Mouse (Mus musculus) C2C12 (cell line): Measurements from ENCODE around the gene Ppp1r14b. TPM values are rescaled to one million over a fixed set of nuclear protein-coding genes. Genes with fewer than 3 reads are reported as not detected.

Source experiments
- H3K27me3 ChIP-seq: one replicate; pipeline ENCODE4 v1.6.1; 2011; ENCODE audit not compliant: control insufficient read depth, insufficient read depth, insufficient read length
- H3K36me3 ChIP-seq: one replicate; pipeline ENCODE4 v1.6.1; 2011; ENCODE audit not compliant: control insufficient read depth, insufficient read depth
- H3K4me3 ChIP-seq: one replicate; pipeline ENCODE4 v1.5.1; 2011; ENCODE audit warnings: mild to moderate bottlenecking, control low read depth; ENCODE audit not compliant: poor library complexity, insufficient read depth, severe bottlenecking
- H3K79me2 ChIP-seq: one replicate; pipeline ENCODE4 v1.6.1; 2011; ENCODE audit not compliant: control insufficient read depth, insufficient read depth
- H3K79me3 ChIP-seq: one replicate; pipeline ENCODE4 v1.6.1; 2011; ENCODE audit warnings: low read depth, control low read depth
- H3ac ChIP-seq: one replicate; pipeline ENCODE3; 2011; ENCODE audit warnings: low read depth; ENCODE audit not compliant: control insufficient read depth, insufficient read length
- CEBPB ChIP-seq: IDR thresholded peaks from one replicate; pipeline ENCODE4 v1.6.1; 2011; ENCODE audit warnings: low read depth, mild to moderate bottlenecking, control low read depth, moderate library complexity
- CTCF ChIP-seq: IDR thresholded peaks from one replicate; pipeline ENCODE4 v1.5.1; 2011; ENCODE audit not compliant: control insufficient read depth, insufficient read depth, insufficient read length
- FOSL1 ChIP-seq: IDR thresholded peaks from one replicate; pipeline ENCODE4 v1.8.0; 2011; ENCODE audit warnings: mild to moderate bottlenecking, low read length; ENCODE audit not compliant: poor library complexity, insufficient read depth, severe bottlenecking
- MAX ChIP-seq: IDR thresholded peaks from one replicate; pipeline ENCODE4 v1.6.1; 2011; ENCODE audit warnings: mild to moderate bottlenecking, control low read depth
- MYOD1 ChIP-seq: IDR thresholded peaks from one replicate; pipeline ENCODE4 v1.6.1; 2011; ENCODE audit warnings: low read depth; ENCODE audit not compliant: control insufficient read depth, insufficient read length
- MYOG ChIP-seq: IDR thresholded peaks from one replicate; pipeline ENCODE4 v1.6.1; 2011; ENCODE audit not compliant: control insufficient read depth, insufficient read length; ENCODE audit errors: extremely low read depth
- USF1 ChIP-seq: IDR thresholded peaks from one replicate; pipeline ENCODE4 v1.6.1; 2011; ENCODE audit warnings: low read depth, mild to moderate bottlenecking, control low read depth, moderate library complexity
- polyA plus RNA-seq: library from polyadenylated mRNA; unstranded; fragments of >200 nt; fragmentation: generic; extraction: Trizol; gene quantifications from one replicate; pipeline ENCODE4 v1.2.1, GENCODE M21; 2012; ENCODE audit warnings: missing spikeins

The Ppp1r14b gene
- polyA plus RNA-seq, 1 experiment = 1,811 TPM

GRCm38 (mm10) chr19:6954046-6954445 lies 20.7 kb upstream of the Ppp1r14b start:
- no peak for TF ChIP-seq CEBPB
- TF ChIP-seq CTCF = peak; percentile 21
- no peaks in the 10 kb centered on the region for H3K27me3 ChIP-seq
- H3K36me3 ChIP-seq = peaks cover 49% of the 10 kb centered on the region

GRCm38 (mm10) chr19:6955424-6955823 lies 19.3 kb upstream of the Ppp1r14b start:
- no peaks in the 10 kb centered on the region for H3K79me3 ChIP-seq
- no peak overlapping the region for H3ac ChIP-seq
- H3K36me3 ChIP-seq = peaks cover 61% of the 10 kb centered on the region
- H3K27me3 ChIP-seq = no peaks in the 10 kb centered on the region
- no peaks in the 10 kb centered on the region for H3K79me2 ChIP-seq
- TF ChIP-seq FOSL1 (no peak), MAX (no peak), CTCF (no peak), USF1 (no peak), MYOD1 (no peak)
- no peak overlapping the region for H3K4me3 ChIP-seq

More at GRCm38 (mm10) chr19:6954046-6954445, 20.7 kb upstream of the Ppp1r14b start:
- H3K4me3 ChIP-seq = no peak overlapping the region
- no peaks in the 10 kb centered on the region for H3K79me3 ChIP-seq
- H3K79me2 ChIP-seq = no peaks in the 10 kb centered on the region
- no peak overlapping the region for H3ac ChIP-seq

GRCm38 (mm10) chr19:6956461-6956860 lies 18.3 kb upstream of the Ppp1r14b start:
- Histone ChIP-seq H3K4me3 (no peak overlapping the region), H3K79me2 (no peaks in the 10 kb centered on the region), H3K79me3 (no peaks in the 10 kb centered on the region), H3ac (no peak overlapping the region), H3K27me3 (no peaks in the 10 kb centered on the region), H3K36me3 (peaks cover 69% of the 10 kb centered on the region)
- no peak for TF ChIP-seq USF1
- no peak for TF ChIP-seq CEBPB
- no peak for TF ChIP-seq FOSL1
- TF ChIP-seq MAX = no peak
- no peak for TF ChIP-seq MYOD1
- TF ChIP-seq CTCF = no peak
- TF ChIP-seq MYOG = no peak

GRCm38 (mm10) chr19:6968491-6969271 lies 6.1 kb upstream of the Ppp1r14b start:
- peaks cover 14% of the 10 kb centered on the region for H3K79me3 ChIP-seq
- H3ac ChIP-seq = peak overlapping the region; percentile 72
- peaks cover 33% of the 10 kb centered on the region for H3K79me2 ChIP-seq
- H3K4me3 ChIP-seq = peak overlapping the region; percentile 57
- peaks cover 21% of the 10 kb centered on the region for H3K36me3 ChIP-seq
- TF ChIP-seq CEBPB (no peak), MYOG (no peak), USF1 (no peak), MAX (no peak), FOSL1 (no peak), MYOD1 (no peak), CTCF (no peak)
- H3K27me3 ChIP-seq = no peaks in the 10 kb centered on the region

GRCm38 (mm10) chr19:6969291-6969664 lies 5.5 kb upstream of the Ppp1r14b start:
- H3K4me3 ChIP-seq = peak overlapping the region; percentile 57
- peaks cover 33% of the 10 kb centered on the region for H3K79me2 ChIP-seq
- peak overlapping the region; percentile 72 for H3ac ChIP-seq
- TF ChIP-seq MYOG (no peak), MAX (peak; percentile 31)
- H3K79me3 ChIP-seq = peaks cover 14% of the 10 kb centered on the region
- no peaks in the 10 kb centered on the region for H3K27me3 ChIP-seq
- H3K36me3 ChIP-seq = peaks cover 16% of the 10 kb centered on the region

- Histone ChIP-seq H3ac (peak overlapping the region; percentile 72), H3K4me3 (peak overlapping the region; percentile 57), H3K79me3 (peaks cover 14% of the 10 kb centered on the region), H3K36me3 (peaks cover 13% of the 10 kb centered on the region), H3K79me2 (peaks cover 33% of the 10 kb centered on the region), H3K27me3 (no peaks in the 10 kb centered on the region)
- TF ChIP-seq CTCF (peak; percentile 83), MYOG (no peak), USF1 (no peak), MAX (no peak), MYOD1 (no peak)
Measured at GRCm38 (mm10) chr19:6969665-6970381, 4.9 kb upstream of the Ppp1r14b start.
